ENCODE assay signal across 8 mouse cellular contexts in genomic region chr6:142387011-142387754, GRCm38 (mm10). TPM values are rescaled to one million over a fixed set of nuclear protein-coding genes. Genes with fewer than 3 reads are reported as not detected.
DNase-seq lines count a peak whose midpoint lies in the region; ATAC-seq lines count a peak whose summit lies in the region.

Recql (minus strand) TSS chr6:142387087.
Golt1b (plus strand) TSS chr6:142387221.

- H3K9ac ChIP-seq in kidney, embryonic 15.5 days, result peak within 1 kb of the TSS; percentile 86

- no peaks in the 10 kb centered on the region for H3K36me3 ChIP-seq in heart, embryonic 10.5 days
- no peaks in the 10 kb centered on the region for H3K36me3 ChIP-seq in kidney, embryonic 15.5 days

- peaks cover 5% of the 10 kb centered on the region; the same call in 1 of the 2 replicates for H3K4me1 ChIP-seq in heart, embryonic 10.5 days
- peaks cover 20% of the 10 kb centered on the region for H3K4me1 ChIP-seq in kidney, embryonic 15.5 days

- H3K27ac ChIP-seq in heart, embryonic 10.5 days, result peak within 1 kb of the TSS; percentile 92
- peak within 1 kb of the TSS; percentile 51 for H3K27ac ChIP-seq in kidney, embryonic 15.5 days

- ATAC-seq in erythroblast, adult 5-6 weeks (replicated peaks; ENCODE audit: low FRiP score, poor library complexity, severe bottlenecking), result peak; percentile 98
- peak; percentile 100 for ATAC-seq in kidney, embryonic 15.5 days (replicated peaks; ENCODE audit: low FRiP score)
- peak; percentile 98 for ATAC-seq in monocyte, adult 5-6 weeks (replicated peaks; ENCODE audit: insufficient number of reproducible peaks, low FRiP score, low TSS enrichment, poor library complexity, severe bottlenecking)

- no peaks in the 10 kb centered on the region for H3K27me3 ChIP-seq in heart, embryonic 10.5 days (ENCODE audit: insufficient read depth, poor library complexity, severe bottlenecking)
- H3K27me3 ChIP-seq in kidney, embryonic 15.5 days, result no peaks in the 10 kb centered on the region

- peak within 1 kb of the TSS; percentile 98 for H3K4me3 ChIP-seq in heart, embryonic 10.5 days
- peak within 1 kb of the TSS; percentile 100 for H3K4me3 ChIP-seq in kidney, embryonic 15.5 days (replicated peaks)

- under 1% methylated on average over 86 of the region's 87 CpGs for WGBS in heart, embryonic 10.5 days
- WGBS in kidney, embryonic 15.5 days, result under 1% methylated on average over 85 of the region's 87 CpGs

- DNase-seq in B cell, adult 2 months, result peak; percentile 98
- DNase-seq in brain, adult 2 months (ENCODE audit: low read depth, low spot score), result peak; percentile 99
- peak; percentile 99 for DNase-seq in heart, embryonic 10.5 days (ENCODE audit: low spot score)
- peak; percentile 96 for DNase-seq in liver
- peak; percentile 93 to 96 for DNase-seq in spleen, postnatal 4 days (ENCODE audit: low spot score in 2 of 2)

- H3K9me3 ChIP-seq in heart, embryonic 10.5 days, result no peaks in the 10 kb centered on the region
- no peaks in the 10 kb centered on the region for H3K9me3 ChIP-seq in kidney, embryonic 15.5 days (replicated peaks)

- peak within 1 kb of the TSS; percentile 76 for H3K4me2 ChIP-seq in kidney, embryonic 15.5 days

RNA-seq across cellular contexts. Expression of gene Recql, which starts in this region (rescaled TPM):
- total RNA-seq in erythroblast, adult 5-6 weeks (2015; ENCODE audit: low replicate concordance), result 2.7 and 7.1 TPM in 2 replicates
- total RNA-seq in erythroblast, adult 5-6 weeks (2017; ENCODE audit: low replicate concordance), result 7.9 and 8.8 TPM in 2 replicates
- polyA plus RNA-seq in heart, embryonic 10.5 days (2016; fragmentation: Nextera tagmentation; extraction: Ambion mirVana), result 27.9 and 28.0 TPM in 2 replicates
- polyA plus RNA-seq in kidney, embryonic 15.5 days (2015; fragmentation: Nextera tagmentation; extraction: Ambion mirVana), result 22.6 and 28.9 TPM in 2 replicates
- 52.8 to 60.8 TPM (median 54.6 TPM) in 3 replicates for total RNA-seq in monocyte, adult 5-6 weeks (2017)

RNA-seq across cellular contexts. Expression of gene Golt1b, which starts in this region (rescaled TPM):
- 6.3 and 13.2 TPM in 2 replicates for total RNA-seq in erythroblast, adult 5-6 weeks (2015; ENCODE audit: low replicate concordance)
- 9.1 and 10.7 TPM in 2 replicates for total RNA-seq in erythroblast, adult 5-6 weeks (2017; ENCODE audit: low replicate concordance)
- 100 and 102 TPM in 2 replicates for polyA plus RNA-seq in heart, embryonic 10.5 days (2016; fragmentation: Nextera tagmentation; extraction: Ambion mirVana)
- polyA plus RNA-seq in kidney, embryonic 15.5 days (2015; fragmentation: Nextera tagmentation; extraction: Ambion mirVana), result 101 and 103 TPM in 2 replicates
- 18.7 to 31.3 TPM (median 30.3 TPM) in 3 replicates for total RNA-seq in monocyte, adult 5-6 weeks (2017)

Comparison
In these comparisons a context has a peak if more than half of its experiments do, and no peak if none do; other contexts are left out.
1. Peak in every context shown above with its lines: DNase-seq, ATAC-seq, H3K4me3 ChIP-seq and H3K27ac ChIP-seq.